Mouse (Mus musculus): ENCODE results near the gene Mef2d. TPM values are rescaled to one million over a fixed set of nuclear protein-coding genes. Genes with fewer than 3 reads are reported as not detected.

Mef2d gene
- polyA plus RNA-seq, 1 experiment from 2014 or later, result 22.5 TPM

- 57% methylated on average over 6 of the region's 6 CpGs for WGBS
- no peak for ATAC-seq
- Histone ChIP-seq H3K9me3 (replicated peaks; ENCODE audit: control insufficient read depth, low read length, poor library complexity, severe bottlenecking) (no peaks in the 10 kb centered on the region), H3K9ac (ENCODE audit: low read depth, low read length) (no peak overlapping the region), H3K4me2 (ENCODE audit: low read length) (no peak overlapping the region), H3K4me1 (ENCODE audit: control insufficient read depth, insufficient read depth, low read length) (peaks cover 43% of the 10 kb centered on the region), H3K27me3 (ENCODE audit: control insufficient read depth, insufficient read depth, low read depth, low read length) (peaks cover 7% of the 10 kb centered on the region), H3K4me3 (ENCODE audit: low read depth, low read length) (no peak overlapping the region), H3K27ac (ENCODE audit: low read length) (peak overlapping the region; percentile 58), H3K36me3 (ENCODE audit: control insufficient read depth, insufficient read depth, low read length) (no peaks in the 10 kb centered on the region)
These were observed 1.2 kb upstream of the Mef2d start for GRCm38 (mm10) chr3:88140903-88141430.

GRCm38 (mm10) chr3:88141439-88141786, 759 bp upstream of the Mef2d start:
- peak overlapping the region; percentile 63 for H3K4me2 ChIP-seq (ENCODE audit: low read length)
- peaks cover 48% of the 10 kb centered on the region for H3K4me1 ChIP-seq (ENCODE audit: control insufficient read depth, insufficient read depth, low read length)
- peak overlapping the region; percentile 89; the same call in 1 of the 2 replicates for H3K9ac ChIP-seq (ENCODE audit: low read depth, low read length)
- ATAC-seq, result no peak
- peak overlapping the region; percentile 96 for H3K27ac ChIP-seq (ENCODE audit: low read length)
- H3K9me3 ChIP-seq (replicated peaks; ENCODE audit: control insufficient read depth, low read length, poor library complexity, severe bottlenecking), result no peaks in the 10 kb centered on the region
- WGBS, result 12% methylated on average over 9 of the region's 9 CpGs
- no peaks in the 10 kb centered on the region for H3K36me3 ChIP-seq (ENCODE audit: control insufficient read depth, insufficient read depth, low read length)
- H3K27me3 ChIP-seq (ENCODE audit: control insufficient read depth, insufficient read depth, low read depth, low read length), result peaks cover 7% of the 10 kb centered on the region
- H3K4me3 ChIP-seq (ENCODE audit: low read depth, low read length), result peak overlapping the region; percentile 75

GRCm38 (mm10) chr3:88142546-88142915, 359 bp downstream of the Mef2d start:
- H3K9me3 ChIP-seq (replicated peaks; ENCODE audit: control insufficient read depth, low read length, poor library complexity, severe bottlenecking), result no peaks in the 10 kb centered on the region
- no peaks in the 10 kb centered on the region for H3K36me3 ChIP-seq (ENCODE audit: control insufficient read depth, insufficient read depth, low read length)
- H3K9ac ChIP-seq (ENCODE audit: low read depth, low read length), result peak overlapping the region; percentile 89
- H3K4me1 ChIP-seq (ENCODE audit: control insufficient read depth, insufficient read depth, low read length), result peaks cover 52% of the 10 kb centered on the region
- H3K27ac ChIP-seq (ENCODE audit: low read length), result peak overlapping the region; percentile 96
- peak overlapping the region; percentile 88 for H3K4me2 ChIP-seq (ENCODE audit: low read length)
- under 1% methylated on average over 40 of the region's 57 CpGs for WGBS
- peak; percentile 54 for ATAC-seq
- peaks cover 7% of the 10 kb centered on the region for H3K27me3 ChIP-seq (ENCODE audit: control insufficient read depth, insufficient read depth, low read depth, low read length)
- peak overlapping the region; percentile 75 for H3K4me3 ChIP-seq (ENCODE audit: low read depth, low read length)

- H3K27ac ChIP-seq (ENCODE audit: low read length), result peak overlapping the region; percentile 96
- H3K36me3 ChIP-seq (ENCODE audit: control insufficient read depth, insufficient read depth, low read length), result no peaks in the 10 kb centered on the region
- H3K4me3 ChIP-seq (ENCODE audit: low read depth, low read length), result peak overlapping the region; percentile 75
- H3K27me3 ChIP-seq (ENCODE audit: control insufficient read depth, insufficient read depth, low read depth, low read length), result peaks cover 7% of the 10 kb centered on the region
- peak overlapping the region; percentile 89 for H3K9ac ChIP-seq (ENCODE audit: low read depth, low read length)
- ATAC-seq, result peak; percentile 12; the same call in 1 of the 2 replicates
- under 1% methylated on average over 31 of the region's 33 CpGs for WGBS
- peaks cover 51% of the 10 kb centered on the region for H3K4me1 ChIP-seq (ENCODE audit: control insufficient read depth, insufficient read depth, low read length)
- no peaks in the 10 kb centered on the region for H3K9me3 ChIP-seq (replicated peaks; ENCODE audit: control insufficient read depth, low read length, poor library complexity, severe bottlenecking)
- peak overlapping the region; percentile 88 for H3K4me2 ChIP-seq (ENCODE audit: low read length)
These were observed 972 bp downstream of the Mef2d start for GRCm38 (mm10) chr3:88142916-88143771.

- Histone ChIP-seq H3K4me2 (ENCODE audit: low read length) (peak overlapping the region; percentile 88), H3K27me3 (ENCODE audit: control insufficient read depth, insufficient read depth, low read depth, low read length) (peaks cover 7% of the 10 kb centered on the region), H3K27ac (ENCODE audit: low read length) (peak overlapping the region; percentile 96), H3K9ac (ENCODE audit: low read depth, low read length) (peak overlapping the region; percentile 89), H3K4me1 (ENCODE audit: control insufficient read depth, insufficient read depth, low read length) (peaks cover 50% of the 10 kb centered on the region), H3K9me3 (replicated peaks; ENCODE audit: control insufficient read depth, low read length, poor library complexity, severe bottlenecking) (no peaks in the 10 kb centered on the region), H3K4me3 (ENCODE audit: low read depth, low read length) (peak overlapping the region; percentile 75), H3K36me3 (ENCODE audit: control insufficient read depth, insufficient read depth, low read length) (no peaks in the 10 kb centered on the region)
- ATAC-seq, result no peak
- WGBS, result 13% methylated on average over 5 of the region's 5 CpGs
These were observed 1.9 kb downstream of the Mef2d start for GRCm38 (mm10) chr3:88143961-88144486.

- peaks cover 51% of the 10 kb centered on the region for H3K4me1 ChIP-seq (ENCODE audit: control insufficient read depth, insufficient read depth, low read length)
- H3K27ac ChIP-seq (ENCODE audit: low read length), result 0 out of 2 replicates have a peak overlapping the region, but pooled peaks have one; percentile 29
- H3K9me3 ChIP-seq (replicated peaks; ENCODE audit: control insufficient read depth, low read length, poor library complexity, severe bottlenecking), result no peaks in the 10 kb centered on the region
- peak overlapping the region; percentile 88 for H3K4me2 ChIP-seq (ENCODE audit: low read length)
- H3K36me3 ChIP-seq (ENCODE audit: control insufficient read depth, insufficient read depth, low read length), result no peaks in the 10 kb centered on the region
- no peak for ATAC-seq
- 75% methylated on average over 6 of the region's 6 CpGs for WGBS
- peaks cover 4% of the 10 kb centered on the region for H3K27me3 ChIP-seq (ENCODE audit: control insufficient read depth, insufficient read depth, low read depth, low read length)
- H3K9ac ChIP-seq (ENCODE audit: low read depth, low read length), result peak overlapping the region; percentile 89
- H3K4me3 ChIP-seq (ENCODE audit: low read depth, low read length), result peak overlapping the region; percentile 75; the same call in 1 of the 2 replicates
These were observed 2.7 kb downstream of the Mef2d start for GRCm38 (mm10) chr3:88144648-88145410.

GRCm38 (mm10) chr3:88145411-88145782, 3.2 kb downstream of the Mef2d start:
- no peaks in the 10 kb centered on the region for H3K36me3 ChIP-seq (ENCODE audit: control insufficient read depth, insufficient read depth, low read length)
- peaks cover 57% of the 10 kb centered on the region for H3K4me1 ChIP-seq (ENCODE audit: control insufficient read depth, insufficient read depth, low read length)
- H3K9ac ChIP-seq (ENCODE audit: low read depth, low read length), result peak overlapping the region; percentile 89
- WGBS, result 23% methylated on average over 4 of the region's 4 CpGs
- ATAC-seq, result no peak
- peak overlapping the region; percentile 88 for H3K4me2 ChIP-seq (ENCODE audit: low read length)
- H3K27me3 ChIP-seq (ENCODE audit: control insufficient read depth, insufficient read depth, low read depth, low read length), result no peaks in the 10 kb centered on the region
- H3K4me3 ChIP-seq (ENCODE audit: low read depth, low read length), result no peak overlapping the region
- H3K9me3 ChIP-seq (replicated peaks; ENCODE audit: control insufficient read depth, low read length, poor library complexity, severe bottlenecking), result no peaks in the 10 kb centered on the region
- 0 out of 2 replicates have a peak overlapping the region, but pooled peaks have one; percentile 29 for H3K27ac ChIP-seq (ENCODE audit: low read length)

- no peak for ATAC-seq
- no peak overlapping the region for H3K27ac ChIP-seq (ENCODE audit: low read length)
- H3K36me3 ChIP-seq (ENCODE audit: control insufficient read depth, insufficient read depth, low read length), result no peaks in the 10 kb centered on the region
- H3K4me3 ChIP-seq (ENCODE audit: low read depth, low read length), result no peak overlapping the region
- no peaks in the 10 kb centered on the region for H3K9me3 ChIP-seq (replicated peaks; ENCODE audit: control insufficient read depth, low read length, poor library complexity, severe bottlenecking)
- H3K27me3 ChIP-seq (ENCODE audit: control insufficient read depth, insufficient read depth, low read depth, low read length), result no peaks in the 10 kb centered on the region
- no peak overlapping the region for H3K4me2 ChIP-seq (ENCODE audit: low read length)
- 74% methylated on average over 5 of the region's 5 CpGs for WGBS
- H3K9ac ChIP-seq (ENCODE audit: low read depth, low read length), result peak overlapping the region; percentile 89
- peaks cover 62% of the 10 kb centered on the region for H3K4me1 ChIP-seq (ENCODE audit: control insufficient read depth, insufficient read depth, low read length)
These were observed 3.8 kb downstream of the Mef2d start for GRCm38 (mm10) chr3:88145952-88146351.
